Mouse (Mus musculus) embryonic facial prominence, embryonic 13.5 days (tissue): ENCODE data around the gene 1700018B08Rik. TPM values are rescaled to one million over a fixed set of nuclear protein-coding genes. Genes with fewer than 3 reads are reported as not detected.

Experiments
- ATAC-seq: fragments of 200-750 bp; cut with Nextera tagmentation; 2 replicates; pipeline ENCODE4 v1.8.0; 2017; ENCODE audit warnings: low read depth; ENCODE audit not compliant: insufficient number of reproducible peaks, insufficient read depth, low FRiP score, low TSS enrichment
- H3K27ac ChIP-seq: fragments of 300-500 bp; sonication (generic); 2 replicates; pipeline ENCODE4 v1.5.1; 2015; ENCODE audit warnings: moderate library complexity, mild to moderate bottlenecking, inconsistent platforms
- H3K27me3 ChIP-seq: fragments of 300-500 bp; sonication (generic); 2 replicates; pipeline ENCODE4 v1.6.1; 2015; ENCODE audit warnings: mild to moderate bottlenecking, inconsistent platforms
- H3K36me3 ChIP-seq: fragments of 300-500 bp; sonication (generic); 2 replicates; pipeline ENCODE4 v1.6.1; 2015; ENCODE audit warnings: mild to moderate bottlenecking, inconsistent platforms
- H3K4me1 ChIP-seq: fragments of 300-500 bp; sonication (generic); 2 replicates; pipeline ENCODE4 v1.6.1; 2015; ENCODE audit warnings: inconsistent platforms
- H3K4me2 ChIP-seq: fragments of 300-500 bp; sonication (generic); 2 replicates; pipeline ENCODE4 v1.6.1; 2015; ENCODE audit warnings: moderate library complexity, mild to moderate bottlenecking, inconsistent platforms
- H3K4me3 ChIP-seq: fragments of 300-500 bp; sonication (generic); 2 replicates; pipeline ENCODE4 v1.5.1; 2015; ENCODE audit warnings: mild to moderate bottlenecking, inconsistent platforms
- H3K9ac ChIP-seq: fragments of 300-500 bp; sonication (generic); 2 replicates; pipeline ENCODE4 v1.6.1; 2015; ENCODE audit warnings: mild to moderate bottlenecking, inconsistent platforms
- H3K9me3 ChIP-seq: fragments of 300-500 bp; sonication (generic); 2 replicates; pipeline ENCODE4 v1.6.1; 2016; ENCODE audit warnings: inconsistent platforms
- WGBS: fragments of 180-500 bp; shearing (Covaris S2); methylation state at CpG from one replicate; pipeline ENCODE4 v1.1.7; 2015; ENCODE audit warnings: mixed read lengths; 5-methylcytosine and 5-hydroxymethylcytosine counted together
- polyA plus RNA-seq: library from polyadenylated mRNA; unstranded; fragments of >200 nt; fragmentation: Nextera tagmentation; extraction: Ambion mirVana; gene quantifications from 2 replicates; pipeline ENCODE4 v1.2.1, GENCODE M21; 2015

The 1700018B08Rik gene
- polyA plus RNA-seq, 1 experiment from 2014 or later = not detected

- Histone ChIP-seq H3K4me1 (peaks cover 27% of the 10 kb centered on the region), H3K27ac (peak within 1 kb of the TSS; percentile 33; the same call in 1 of the 2 replicates), H3K36me3 (no peaks in the 10 kb centered on the region), H3K27me3 (no peaks in the 10 kb centered on the region), H3K9ac (peak within 1 kb of the TSS; percentile 92), H3K4me2 (peak within 1 kb of the TSS; percentile 90), H3K9me3 (no peaks in the 10 kb centered on the region), H3K4me3 (peak within 1 kb of the TSS; percentile 92)
- under 1% methylated on average over 62 of the region's 63 CpGs for WGBS
- ATAC-seq = peak; percentile 89
These were observed 34.7 kb upstream of the 1700018B08Rik start, which contains the start of gene Fbxo31 for GRCm38 (mm10) chr8:121578676-121579451. TSS of gene Fbxo31 (minus strand) at chr8:121578806.

- peak overlapping the region; percentile 33; the same call in 1 of the 2 replicates for H3K27ac ChIP-seq
- ATAC-seq = peak; percentile 17
- under 1% methylated on average over 44 of the region's 44 CpGs for WGBS
- H3K9me3 ChIP-seq = no peaks in the 10 kb centered on the region
- H3K4me1 ChIP-seq = peaks cover 31% of the 10 kb centered on the region
- peak overlapping the region; percentile 92 for H3K4me3 ChIP-seq
- peak overlapping the region; percentile 90 for H3K4me2 ChIP-seq
- H3K27me3 ChIP-seq = no peaks in the 10 kb centered on the region
- no peaks in the 10 kb centered on the region for H3K36me3 ChIP-seq
- peak overlapping the region; percentile 92 for H3K9ac ChIP-seq
These were observed 33.9 kb upstream of the 1700018B08Rik start for GRCm38 (mm10) chr8:121577751-121578675.

GRCm38 (mm10) chr8:121575661-121576060 lies 31.5 kb upstream of the 1700018B08Rik start:
- Histone ChIP-seq H3K4me2 (no peak overlapping the region), H3K9me3 (no peaks in the 10 kb centered on the region), H3K27ac (no peak overlapping the region), H3K4me1 (peaks cover 33% of the 10 kb centered on the region), H3K4me3 (no peak overlapping the region), H3K9ac (peak overlapping the region; percentile 11; the same call in 1 of the 2 replicates), H3K27me3 (no peaks in the 10 kb centered on the region), H3K36me3 (no peaks in the 10 kb centered on the region)
- 74% methylated on average over 3 of the region's 3 CpGs for WGBS
- no peak for ATAC-seq

- no peak for ATAC-seq
- Histone ChIP-seq H3K9ac (no peak overlapping the region), H3K4me3 (no peak overlapping the region), H3K27ac (no peak overlapping the region), H3K27me3 (no peaks in the 10 kb centered on the region), H3K9me3 (no peaks in the 10 kb centered on the region), H3K36me3 (peaks cover 3% of the 10 kb centered on the region; the same call in 1 of the 2 replicates), H3K4me1 (peaks cover 33% of the 10 kb centered on the region), H3K4me2 (no peak overlapping the region)
- 54% methylated on average over 3 of the region's 3 CpGs for WGBS
These were observed 29.2 kb upstream of the 1700018B08Rik start for GRCm38 (mm10) chr8:121573275-121573674.

GRCm38 (mm10) chr8:121572121-121572520 lies 28.0 kb upstream of the 1700018B08Rik start:
- H3K36me3 ChIP-seq = peaks cover 3% of the 10 kb centered on the region; the same call in 1 of the 2 replicates
- H3K4me2 ChIP-seq = no peak overlapping the region
- H3K9me3 ChIP-seq = no peaks in the 10 kb centered on the region
- 67% methylated on average over 7 of the region's 7 CpGs for WGBS
- no peak overlapping the region for H3K4me3 ChIP-seq
- no peaks in the 10 kb centered on the region for H3K27me3 ChIP-seq
- ATAC-seq = no peak
- no peak overlapping the region for H3K9ac ChIP-seq
- H3K27ac ChIP-seq = no peak overlapping the region
- H3K4me1 ChIP-seq = peaks cover 23% of the 10 kb centered on the region

GRCm38 (mm10) chr8:121570801-121571200 lies 26.7 kb upstream of the 1700018B08Rik start:
- no peak overlapping the region for H3K27ac ChIP-seq
- H3K4me3 ChIP-seq = no peak overlapping the region

GRCm38 (mm10) chr8:121570335-121570734 lies 26.2 kb upstream of the 1700018B08Rik start:
- H3K27ac ChIP-seq = no peak overlapping the region

More at GRCm38 (mm10) chr8:121570801-121571200, 26.7 kb upstream of the 1700018B08Rik start:
- H3K27me3 ChIP-seq = no peaks in the 10 kb centered on the region
- H3K9me3 ChIP-seq = no peaks in the 10 kb centered on the region
- 83% methylated on average over 17 of the region's 17 CpGs for WGBS
- H3K36me3 ChIP-seq = peaks cover 8% of the 10 kb centered on the region; the same call in 1 of the 2 replicates
- no peak overlapping the region for H3K4me2 ChIP-seq
- H3K9ac ChIP-seq = no peak overlapping the region
- no peak for ATAC-seq
- peaks cover 10% of the 10 kb centered on the region for H3K4me1 ChIP-seq

GRCm38 (mm10) chr8:121568321-121568720 lies 24.2 kb upstream of the 1700018B08Rik start:
- Histone ChIP-seq H3K4me2 (no peak overlapping the region), H3K9ac (no peak overlapping the region), H3K36me3 (peaks cover 29% of the 10 kb centered on the region), H3K27ac (no peak overlapping the region), H3K9me3 (no peaks in the 10 kb centered on the region), H3K27me3 (no peaks in the 10 kb centered on the region), H3K4me1 (peaks cover 6% of the 10 kb centered on the region), H3K4me3 (no peak overlapping the region)
- ATAC-seq = no peak
- WGBS = 70% methylated on average over 6 of the region's 6 CpGs

More at GRCm38 (mm10) chr8:121570335-121570734, 26.2 kb upstream of the 1700018B08Rik start:
- H3K4me1 ChIP-seq = peaks cover 7% of the 10 kb centered on the region
- H3K4me2 ChIP-seq = no peak overlapping the region
- 83% methylated on average over 21 of the region's 21 CpGs for WGBS
- H3K27me3 ChIP-seq = no peaks in the 10 kb centered on the region
- H3K9me3 ChIP-seq = no peaks in the 10 kb centered on the region
- H3K9ac ChIP-seq = no peak overlapping the region
- no peak overlapping the region for H3K4me3 ChIP-seq
- peaks cover 13% of the 10 kb centered on the region for H3K36me3 ChIP-seq
- ATAC-seq = no peak

- no peak for ATAC-seq
- no peaks in the 10 kb centered on the region for H3K4me1 ChIP-seq
- H3K27me3 ChIP-seq = no peaks in the 10 kb centered on the region
- peaks cover 57% of the 10 kb centered on the region for H3K36me3 ChIP-seq
- H3K9ac ChIP-seq = no peak overlapping the region
- no peaks in the 10 kb centered on the region for H3K9me3 ChIP-seq
- H3K27ac ChIP-seq = no peak overlapping the region
- no peak overlapping the region for H3K4me3 ChIP-seq
- 64% methylated on average over 6 of the region's 6 CpGs for WGBS
- H3K4me2 ChIP-seq = no peak overlapping the region
These were observed 19.6 kb upstream of the 1700018B08Rik start for GRCm38 (mm10) chr8:121563701-121564100.

- no peaks in the 10 kb centered on the region for H3K9me3 ChIP-seq
- H3K4me1 ChIP-seq = no peaks in the 10 kb centered on the region
- no peak overlapping the region for H3K9ac ChIP-seq
- peaks cover 65% of the 10 kb centered on the region for H3K36me3 ChIP-seq
- no peak overlapping the region for H3K27ac ChIP-seq
- ATAC-seq = no peak
- H3K4me3 ChIP-seq = no peak overlapping the region
- H3K4me2 ChIP-seq = no peak overlapping the region
- H3K27me3 ChIP-seq = no peaks in the 10 kb centered on the region
- WGBS = 77% methylated on average over 9 of the region's 9 CpGs
These were observed 18.8 kb upstream of the 1700018B08Rik start for GRCm38 (mm10) chr8:121562941-121563351.

GRCm38 (mm10) chr8:121561636-121562345 lies 17.7 kb upstream of the 1700018B08Rik start:
- H3K4me2 ChIP-seq = no peak overlapping the region
- ATAC-seq = no peak
- 86% methylated on average over 16 of the region's 16 CpGs for WGBS
- H3K27ac ChIP-seq = no peak overlapping the region
- no peaks in the 10 kb centered on the region for H3K4me1 ChIP-seq
- H3K9me3 ChIP-seq = no peaks in the 10 kb centered on the region
- H3K36me3 ChIP-seq = peaks cover 69% of the 10 kb centered on the region
- no peak overlapping the region for H3K4me3 ChIP-seq
- H3K9ac ChIP-seq = no peak overlapping the region
- no peaks in the 10 kb centered on the region for H3K27me3 ChIP-seq
